Mouse (Mus musculus) heart, postnatal 25 days (tissue): ENCODE results near the gene Zfp607a. TPM values are rescaled to one million over a fixed set of nuclear protein-coding genes. Genes with fewer than 3 reads are reported as not detected.

Experiments used
- total RNA-seq, 2 experiments: library from RNA; stranded (reverse); gene quantifications; 2 replicates each; pipeline ENCODE4 v1.2.3; 2021

The Zfp607a gene
- total RNA-seq, 2 experiments from 2014 or later = 3.3 to 3.5 TPM

Other genes starting within 250 kb of the Zfp607a start
- gene Ttc9b, start 203.6 kb upstream of the Zfp607a start, total RNA-seq = not detected
- gene Map3k10, start 182.9 kb upstream of the Zfp607a start, total RNA-seq = 10 to 100 TPM; 21.9 to 22.2 TPM
- gene Zfp607b, start 168.2 kb upstream of the Zfp607a start, total RNA-seq = under 1 TPM; 0.39 to 0.88 TPM
- gene Zfp60, start 126.1 kb upstream of the Zfp607a start, total RNA-seq = 1 to 10 TPM; 8.2 to 8.9 TPM
- 1 to 10 TPM; 5.5 to 6.2 TPM for gene Zfp626, start 50.3 kb upstream of the Zfp607a start, total RNA-seq
- 1 to 10 TPM; 2.6 to 3.1 TPM for gene Zfp59, start 18.9 kb upstream of the Zfp607a start, total RNA-seq
- gene Zfp974, start 71.9 kb downstream of the Zfp607a start, total RNA-seq = 1 to 10 TPM; 6.2 to 6.6 TPM
- gene Zfp780b, start 121.6 kb downstream of the Zfp607a start, total RNA-seq = 1 to 10 TPM; 7.3 to 8.7 TPM
- under 1 TPM; 0.75 to 0.94 TPM for gene Zfp850, start 156.6 kb downstream of the Zfp607a start, total RNA-seq
- 10 to 100 TPM; 86.9 to 94.6 TPM for gene Psmc4, start 192.6 kb downstream of the Zfp607a start, total RNA-seq
- gene Fcgbp, start 213.7 kb downstream of the Zfp607a start, total RNA-seq = not detected